Mouse (Mus musculus) testis, adult 2 months (tissue): ENCODE results near the gene Igflr1. TPM values are rescaled to one million over a fixed set of nuclear protein-coding genes. Genes with fewer than 3 reads are reported as not detected.
A peak's percentile ranks its signal among the peaks of the same experiment; 100 is the strongest.

ENCODE experiments used
- H3K27ac ChIP-seq: fragments of 200-500 bp; 2 replicates; pipeline ENCODE4 v1.5.1; 2012; ENCODE audit warnings: low read depth, low read length; ENCODE audit not compliant: control insufficient read depth, insufficient read depth
- H3K27me3 ChIP-seq: fragments of 200-500 bp; 2 replicates; pipeline ENCODE4 v1.6.1; 2012; ENCODE audit warnings: mild to moderate bottlenecking, low read length, moderate library complexity; ENCODE audit not compliant: control insufficient read depth, insufficient read depth
- H3K36me3 ChIP-seq: fragments of 200-500 bp; 2 replicates; pipeline ENCODE4 v1.6.1; 2012; ENCODE audit warnings: mild to moderate bottlenecking, low read length; ENCODE audit not compliant: control insufficient read depth, insufficient read depth
- H3K4me1 ChIP-seq: fragments of 200-500 bp; 2 replicates; pipeline ENCODE4 v1.6.1; 2012; ENCODE audit warnings: low read length; ENCODE audit not compliant: control insufficient read depth, insufficient read depth
- H3K4me3 ChIP-seq: fragments of 200-500 bp; 2 replicates; pipeline ENCODE4 v1.5.1; 2012; ENCODE audit warnings: low read depth, mild to moderate bottlenecking, low read length, moderate library complexity, mixed read lengths; ENCODE audit not compliant: control insufficient read depth
- CTCF ChIP-seq: fragments of 200-500 bp; IDR thresholded peaks from 2 replicates; pipeline ENCODE4 v1.5.1; 2012; ENCODE audit warnings: low read depth, mild to moderate bottlenecking, inconsistent platforms, low read length, moderate library complexity; ENCODE audit not compliant: control insufficient read depth, insufficient read depth, insufficient replicate concordance
- POLR2A ChIP-seq: fragments of 200-500 bp; IDR thresholded peaks from 2 replicates; pipeline ENCODE4 v1.6.1; 2012; ENCODE audit warnings: low read depth, mild to moderate bottlenecking, inconsistent platforms, low read length, moderate library complexity; ENCODE audit not compliant: control insufficient read depth
- polyA plus RNA-seq: library from polyadenylated mRNA; depleted of rRNA; stranded (reverse); fragments of >200 nt; gene quantifications from 2 replicates; pipeline ENCODE4 v1.2.3, GENCODE M21; 2012

The Igflr1 gene
- polyA plus RNA-seq, 1 experiment, result 0.80 TPM

DNA sequence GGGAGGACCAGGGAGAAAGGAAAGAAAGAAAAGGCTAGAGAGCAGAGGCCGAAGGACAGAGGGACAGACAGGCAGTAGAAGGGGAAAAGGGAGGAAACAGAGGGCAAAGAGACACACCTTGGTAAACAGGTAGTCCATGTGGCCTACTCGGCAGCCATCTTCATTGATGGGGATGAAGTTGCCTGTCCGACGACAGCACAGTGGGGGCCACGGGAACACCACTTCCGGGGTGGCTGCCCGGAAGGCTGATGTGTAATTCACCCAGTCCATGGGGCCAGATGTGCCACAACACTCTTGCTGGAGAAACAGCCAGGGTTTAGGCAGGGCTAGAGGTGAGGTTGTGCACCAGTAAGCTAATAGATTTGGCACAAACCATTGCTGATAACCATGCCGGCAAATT is 39.7 kb downstream of the Igflr1 start:
- H3K27ac ChIP-seq, result no peak overlapping the region
- TF ChIP-seq POLR2A (no peak), CTCF (no peak)
- H3K4me3 ChIP-seq, result no peak overlapping the region
- no peaks in the 10 kb centered on the region for H3K27me3 ChIP-seq
- no peaks in the 10 kb centered on the region for H3K36me3 ChIP-seq
- H3K4me1 ChIP-seq, result peaks cover 8% of the 10 kb centered on the region

- TF ChIP-seq POLR2A, result no peak
- TF ChIP-seq CTCF, result peak; percentile 51; the same call in 1 of the 2 replicates
- H3K27ac ChIP-seq, result no peak overlapping the region
- no peaks in the 10 kb centered on the region for H3K27me3 ChIP-seq
- H3K36me3 ChIP-seq, result no peaks in the 10 kb centered on the region
- H3K4me1 ChIP-seq, result peaks cover 3% of the 10 kb centered on the region; the same call in 1 of the 2 replicates
- no peak overlapping the region for H3K4me3 ChIP-seq
These were observed 42.6 kb downstream of the Igflr1 start for GRCm38 (mm10) chr7:30607706-30608309.

DNA sequence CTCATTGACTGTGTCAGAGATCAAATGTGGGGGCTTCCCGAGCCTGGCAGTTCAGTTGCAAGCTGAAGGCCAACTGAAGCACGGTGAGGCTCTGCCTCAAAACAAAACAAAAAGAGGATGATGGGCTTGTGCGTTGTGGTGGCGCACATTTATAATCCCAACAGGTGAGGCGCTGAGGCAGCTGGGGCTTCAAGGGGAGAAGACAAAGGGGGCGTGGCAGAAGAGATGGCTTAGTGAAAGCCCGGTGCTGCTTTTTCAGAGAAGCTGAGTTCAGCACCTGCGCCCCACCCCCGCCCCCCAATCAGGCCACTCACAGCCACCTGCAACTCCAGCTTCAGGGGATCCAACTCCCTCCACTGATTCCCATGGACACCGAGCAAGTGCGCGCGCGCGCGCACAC is 43.2 kb downstream of the Igflr1 start:
- Histone ChIP-seq H3K27ac (no peak overlapping the region), H3K36me3 (no peaks in the 10 kb centered on the region), H3K4me1 (peaks cover 3% of the 10 kb centered on the region; the same call in 1 of the 2 replicates), H3K27me3 (no peaks in the 10 kb centered on the region), H3K4me3 (no peak overlapping the region)
- TF ChIP-seq CTCF, result no peak

DNA sequence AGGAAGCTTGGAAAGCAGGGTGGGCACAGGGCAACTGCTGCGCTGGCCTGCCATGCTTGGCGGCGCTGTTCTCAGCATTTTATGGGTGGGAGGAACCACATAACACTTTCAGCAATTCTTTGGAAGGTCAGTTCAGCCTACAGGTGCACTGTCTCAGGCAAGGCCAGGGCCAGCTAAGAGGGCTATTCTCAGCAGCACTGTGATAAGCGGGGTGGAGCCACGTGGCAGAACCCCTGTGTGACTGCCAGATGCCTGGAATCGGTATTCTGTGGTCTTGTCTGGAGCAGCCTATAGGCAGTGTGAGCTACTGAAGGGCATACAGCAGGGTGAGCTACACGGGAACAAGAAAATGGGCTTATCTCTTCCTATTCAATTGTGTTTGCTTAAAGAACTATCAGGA is 44.8 kb downstream of the Igflr1 start:
- no peak overlapping the region for H3K27ac ChIP-seq
- H3K27me3 ChIP-seq, result no peaks in the 10 kb centered on the region
- H3K36me3 ChIP-seq, result no peaks in the 10 kb centered on the region
- no peak for TF ChIP-seq POLR2A
- no peak for TF ChIP-seq CTCF
- no peak overlapping the region for H3K4me3 ChIP-seq
- peaks cover 3% of the 10 kb centered on the region; the same call in 1 of the 2 replicates for H3K4me1 ChIP-seq

DNA sequence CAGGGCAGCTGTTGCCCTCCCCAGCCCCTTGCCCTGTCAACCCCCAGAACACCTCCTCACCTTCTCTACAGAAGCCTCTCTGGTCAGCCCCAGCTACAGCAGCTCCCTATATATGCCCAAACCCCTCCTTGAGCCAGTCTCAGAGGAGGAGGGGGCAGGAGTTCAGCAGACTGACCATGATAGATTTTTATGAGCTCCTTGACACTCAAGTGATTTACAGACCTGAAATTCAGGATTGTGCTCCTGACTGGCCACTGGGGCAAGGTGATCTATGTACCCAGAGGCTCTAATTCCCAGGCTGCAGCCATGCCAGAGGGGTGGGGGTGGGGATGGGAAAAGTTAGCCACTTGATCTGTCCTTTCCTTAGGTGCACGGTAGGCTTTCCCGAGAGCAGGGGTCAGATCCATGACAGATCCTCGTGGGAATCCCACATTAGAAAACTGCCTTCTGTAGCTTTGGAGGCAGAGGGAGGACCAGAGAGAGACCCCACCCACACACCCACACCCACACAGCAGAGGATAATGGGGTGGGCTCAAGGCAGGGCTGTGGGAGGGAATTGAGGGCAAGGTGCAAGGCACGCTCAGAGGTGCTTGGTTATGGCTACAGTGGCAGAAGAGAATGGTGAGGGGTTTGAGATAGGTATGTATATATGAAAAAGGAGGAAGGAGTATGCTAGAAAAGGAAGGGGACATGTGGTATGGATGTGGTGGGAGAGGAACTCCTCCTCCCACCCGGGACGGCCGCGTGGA is 47.6 kb downstream of the Igflr1 start, which contains the start of gene Upk1a:
TSS of gene Upk1a (minus strand) at position 194 of the 749 bp plus-strand sequence.
- H3K27ac ChIP-seq, result no peak within 1 kb of the TSS
- H3K36me3 ChIP-seq, result no peaks in the 10 kb centered on the region
- peaks cover 3% of the 10 kb centered on the region; the same call in 1 of the 2 replicates for H3K4me1 ChIP-seq
- no peaks in the 10 kb centered on the region for H3K27me3 ChIP-seq
- no peak for TF ChIP-seq POLR2A
- TF ChIP-seq CTCF, result no peak
- no peak within 1 kb of the TSS for H3K4me3 ChIP-seq

DNA sequence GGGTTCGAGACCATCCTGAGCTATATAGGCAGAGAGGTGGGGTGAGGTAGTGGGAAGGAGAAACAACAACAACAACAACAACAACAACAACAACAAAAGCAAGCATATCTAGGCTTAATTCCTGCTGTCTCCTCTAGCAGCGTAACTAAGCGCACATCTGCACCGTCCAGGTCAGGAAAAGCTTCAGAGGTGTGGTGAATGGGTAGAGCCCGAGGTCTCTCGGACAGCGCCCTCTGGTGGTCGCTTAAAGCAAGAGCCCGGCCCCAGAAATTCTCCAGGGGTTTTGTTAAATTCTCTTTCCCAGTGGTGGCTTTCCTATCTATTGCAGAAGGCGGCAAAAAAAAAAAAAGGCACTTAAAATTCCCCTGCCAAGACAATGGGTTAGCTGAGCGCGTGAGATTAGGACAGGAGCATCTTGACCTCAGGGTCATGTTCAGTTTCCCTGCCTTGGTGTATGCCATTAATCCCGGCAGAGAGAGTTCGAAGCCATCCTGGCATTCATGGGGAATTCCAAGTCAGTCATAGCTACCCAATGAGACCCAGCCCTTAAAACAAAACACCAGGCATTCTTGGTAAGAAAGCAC is 48.4 kb downstream of the Igflr1 start:
- H3K27me3 ChIP-seq, result no peaks in the 10 kb centered on the region
- no peak for TF ChIP-seq POLR2A
- TF ChIP-seq CTCF, result peak; percentile 69
- no peak overlapping the region for H3K27ac ChIP-seq
- H3K4me3 ChIP-seq, result no peak overlapping the region
- no peaks in the 10 kb centered on the region for H3K36me3 ChIP-seq
- no peaks in the 10 kb centered on the region; the same call in 1 of the 2 replicates for H3K4me1 ChIP-seq

DNA sequence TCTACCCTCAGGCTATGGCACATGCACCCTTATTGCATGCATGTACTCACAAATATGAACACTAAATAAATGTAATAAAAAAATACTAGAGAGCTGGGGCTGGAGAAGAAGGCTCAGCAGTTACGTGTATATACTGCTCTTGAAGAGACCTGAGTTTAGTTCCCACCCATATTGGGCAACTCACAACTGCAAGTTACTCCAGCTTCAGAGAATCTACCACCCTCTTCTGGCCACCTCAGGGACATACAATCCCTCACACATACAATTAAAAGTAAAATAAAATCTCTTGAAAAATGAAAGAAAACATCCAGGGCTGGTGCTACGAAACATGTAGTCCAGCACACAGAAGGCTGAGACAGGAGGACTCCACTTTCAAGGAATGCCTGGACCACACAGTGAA is 49.2 kb downstream of the Igflr1 start:
- no peaks in the 10 kb centered on the region; the same call in 1 of the 2 replicates for H3K4me1 ChIP-seq
- no peak overlapping the region for H3K4me3 ChIP-seq
- H3K27ac ChIP-seq, result no peak overlapping the region
- H3K27me3 ChIP-seq, result no peaks in the 10 kb centered on the region
- H3K36me3 ChIP-seq, result no peaks in the 10 kb centered on the region
- TF ChIP-seq POLR2A (no peak), CTCF (no peak)
